8 mouse cellular contexts compared by ENCODE assay signal in genomic region chr13:107889588-107889984, GRCm38 (mm10).
DNase-seq lines count a peak whose midpoint lies in the region; ATAC-seq lines count a peak whose summit lies in the region.

No protein-coding gene starts in this region.

- no peak for DNase-seq in heart, postnatal 14 days
- peak; percentile 36 for DNase-seq in thymus, postnatal 0 days (ENCODE audit: low spot score)
- no peak for DNase-seq in thymus, postnatal 25 days
- DNase-seq in adrenal gland, postnatal 4 days (ENCODE audit: low spot score in 2 of 2), result no peak
- no peak for DNase-seq in spleen, postnatal 14 days (ENCODE audit: low spot score in 2 of 2)

- H3K4me2 ChIP-seq in heart, embryonic 11.5 days, result peak overlapping the region; percentile 77
- peak overlapping the region; percentile 71 for H3K4me2 ChIP-seq in hindbrain, embryonic 15.5 days
- peak overlapping the region; percentile 35; the same call in 1 of the 2 replicates for H3K4me2 ChIP-seq in midbrain, embryonic 16.5 days (ENCODE audit: low read length)

- H3K27me3 ChIP-seq in heart, embryonic 11.5 days (ENCODE audit: control insufficient read depth, insufficient read depth, low read length), result peaks cover 20% of the 10 kb centered on the region
- no peaks in the 10 kb centered on the region for H3K27me3 ChIP-seq in hindbrain, embryonic 15.5 days
- no peaks in the 10 kb centered on the region for H3K27me3 ChIP-seq in midbrain, embryonic 16.5 days (ENCODE audit: control insufficient read depth, insufficient read depth, low read depth, low read length)

- ATAC-seq in heart, embryonic 11.5 days (replicated peaks; ENCODE audit: insufficient number of reproducible peaks, low FRiP score, low TSS enrichment), result peak; percentile 0; the same call in 1 of the 2 replicates
- no peak; the same call in 1 of the 2 replicates for ATAC-seq in hindbrain, embryonic 15.5 days (ENCODE audit: low FRiP score, low read depth)
- peak; percentile 2; the same call in 1 of the 2 replicates for ATAC-seq in midbrain, embryonic 16.5 days

- peak overlapping the region; percentile 87; the same call in 1 of the 2 replicates for H3K9ac ChIP-seq in heart, embryonic 11.5 days (ENCODE audit: low read depth, low read length)
- H3K9ac ChIP-seq in hindbrain, embryonic 15.5 days, result peak overlapping the region; percentile 89
- peak overlapping the region; percentile 95 for H3K9ac ChIP-seq in midbrain, embryonic 16.5 days (ENCODE audit: low read depth, low read length)

- 0% methylated on average over 26 of the region's 66 CpGs for WGBS in heart, embryonic 11.5 days (ENCODE audit: insufficient replicate concordance)
- 0% methylated on average over 13 of the region's 66 CpGs for WGBS in hindbrain, embryonic 15.5 days
- WGBS in midbrain, embryonic 16.5 days, result 0% methylated on average over 35 of the region's 66 CpGs

- peak overlapping the region; percentile 87 for H3K4me3 ChIP-seq in heart, embryonic 11.5 days (ENCODE audit: low read depth, low read length)
- peak overlapping the region; percentile 96 for H3K4me3 ChIP-seq in hindbrain, embryonic 15.5 days
- H3K4me3 ChIP-seq in midbrain, embryonic 16.5 days (ENCODE audit: low read depth, low read length), result peak overlapping the region; percentile 99

- peak overlapping the region; percentile 77 for H3K27ac ChIP-seq in heart, embryonic 11.5 days (ENCODE audit: low read depth, low read length)
- H3K27ac ChIP-seq in hindbrain, embryonic 15.5 days (replicated peaks), result peak overlapping the region; percentile 93
- H3K27ac ChIP-seq in midbrain, embryonic 16.5 days (ENCODE audit: low read length), result peak overlapping the region; percentile 94

- no peaks in the 10 kb centered on the region for H3K36me3 ChIP-seq in heart, embryonic 11.5 days (ENCODE audit: control insufficient read depth, insufficient read depth, low read length)
- H3K36me3 ChIP-seq in hindbrain, embryonic 15.5 days, result no peaks in the 10 kb centered on the region
- no peaks in the 10 kb centered on the region for H3K36me3 ChIP-seq in midbrain, embryonic 16.5 days (ENCODE audit: control insufficient read depth, insufficient read depth, low read length)

- H3K9me3 ChIP-seq in heart, embryonic 11.5 days (replicated peaks; ENCODE audit: control insufficient read depth, low read length), result no peaks in the 10 kb centered on the region
- H3K9me3 ChIP-seq in hindbrain, embryonic 15.5 days, result no peaks in the 10 kb centered on the region
- H3K9me3 ChIP-seq in midbrain, embryonic 16.5 days (replicated peaks; ENCODE audit: control insufficient read depth, low read length, poor library complexity, severe bottlenecking), result no peaks in the 10 kb centered on the region

- peaks cover 6% of the 10 kb centered on the region; the same call in 1 of the 2 replicates for H3K4me1 ChIP-seq in heart, embryonic 11.5 days (ENCODE audit: control insufficient read depth, insufficient read depth, low read length)
- peaks cover 28% of the 10 kb centered on the region for H3K4me1 ChIP-seq in hindbrain, embryonic 15.5 days (replicated peaks)
- H3K4me1 ChIP-seq in midbrain, embryonic 16.5 days (ENCODE audit: control insufficient read depth, insufficient read depth, low read length), result peaks cover 21% of the 10 kb centered on the region

- intact Hi-C loops in heart, postnatal 14 days (cut with DNase I), result loop anchor here (2.0 to 10.0 kb wide), 4 partner anchors 57 to 775 kb away; no protein-coding TSS in a partner anchor
